Mouse (Mus musculus): Measurements from ENCODE around the gene Hist2h2be.

Gene Hist2h2be

GRCm38 (mm10) chr3:96263558-96264403 lies 42.9 kb downstream of the Hist2h2be start:
- DNase-seq: peak in 1 of 2 experiments; percentile 55

DNA sequence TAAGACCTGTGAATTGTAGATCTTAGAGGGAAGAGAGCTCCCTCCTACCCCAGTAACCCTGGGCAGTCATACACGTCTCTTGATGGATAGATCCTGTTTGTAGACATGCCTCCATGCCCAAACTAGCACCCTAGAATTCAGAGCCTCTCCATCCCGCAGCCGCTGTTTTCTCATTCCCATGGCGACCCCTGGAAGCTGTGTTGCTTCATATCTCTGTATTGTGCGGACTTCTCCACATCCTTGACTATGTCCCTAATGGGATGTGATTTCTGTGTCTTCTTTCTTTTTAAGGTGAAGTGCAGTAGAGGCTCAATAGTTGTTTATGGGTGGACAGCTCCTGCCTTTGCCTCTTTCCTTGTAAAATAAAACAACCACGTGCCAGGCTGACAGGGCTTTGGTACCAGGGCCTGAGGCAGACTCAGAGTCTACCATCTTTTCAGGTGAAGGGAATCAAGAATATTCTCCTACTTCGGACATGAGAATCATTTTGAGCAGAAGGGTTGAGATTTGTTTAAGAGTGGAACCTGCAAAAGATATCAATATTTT lies 43.6 kb downstream of the Hist2h2be start:
- DNase-seq: no peak

DNA sequence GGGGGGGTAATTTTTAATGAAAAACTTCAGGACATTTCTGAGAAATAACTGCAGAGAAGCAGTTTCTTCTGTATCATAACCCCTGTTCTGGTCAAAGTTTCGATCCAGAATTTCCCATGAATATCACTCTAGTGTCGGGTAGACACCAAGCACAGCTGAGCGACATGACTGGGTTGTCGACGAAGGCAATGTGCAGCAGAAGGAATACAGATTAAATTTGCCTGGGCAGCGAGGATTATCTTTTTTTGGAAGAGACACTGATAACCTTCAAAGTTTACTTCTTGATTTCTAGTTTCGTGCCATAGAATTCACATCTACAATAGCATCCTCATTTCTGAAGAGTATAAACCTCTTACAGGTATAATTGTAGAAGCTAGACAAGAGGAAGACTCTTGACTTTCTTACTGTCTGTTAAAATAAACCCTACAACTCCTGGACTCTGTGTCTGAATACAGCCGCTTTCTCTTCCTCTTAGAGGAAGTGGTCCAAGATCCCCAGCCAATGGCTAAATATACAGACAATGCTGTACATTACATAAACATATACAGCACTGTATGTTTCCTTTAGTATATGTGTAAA lies 45.3 kb downstream of the Hist2h2be start:
- no peak for DNase-seq

DNA sequence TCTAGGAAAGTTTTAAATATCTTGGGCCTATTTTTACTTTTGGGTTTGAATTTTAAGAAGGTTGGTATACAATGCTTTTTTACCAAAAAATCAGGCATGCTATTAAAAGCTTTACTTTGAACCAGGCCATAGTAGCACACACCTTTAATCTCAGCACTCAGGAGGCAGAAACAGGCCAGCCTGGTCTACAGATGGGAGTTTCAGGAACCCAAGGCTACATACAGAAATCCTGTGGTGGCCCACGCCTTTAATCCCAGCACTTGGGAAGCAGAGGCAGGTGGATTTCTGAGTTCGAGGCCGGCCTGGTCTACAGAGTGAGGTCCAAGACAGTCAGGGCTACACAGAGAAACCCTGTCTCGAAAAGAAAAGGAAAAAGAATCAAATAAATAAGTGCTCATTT lies 46.6 kb downstream of the Hist2h2be start:
- no peak for DNase-seq

- peak; percentile 83 to 86 for DNase-seq
Measured at GRCm38 (mm10) chr3:96268051-96268775, 47.3 kb downstream of the Hist2h2be start, which contains the start of gene Hist2h3b. Gene Hist2h3b, plus strand, starts transcription at chr3:96268654.

GRCm38 (mm10) chr3:96268776-96269378 lies 48.0 kb downstream of the Hist2h2be start:
- DNase-seq: peak in 1 of 2 experiments; percentile 14

- DNase-seq: peak; percentile 94 to 96
Measured at GRCm38 (mm10) chr3:96269511-96270474, 48.9 kb downstream of the Hist2h2be start, which contains the start of gene Hist2h2bb. Gene Hist2h2bb, plus strand, starts transcription at chr3:96269752.
